Mouse (Mus musculus) forebrain, embryonic 16.5 days (tissue): Measurements from ENCODE around the gene Tsks. TPM values are rescaled to one million over a fixed set of nuclear protein-coding genes. Genes with fewer than 3 reads are reported as not detected.

Source experiments
- ATAC-seq: fragments of 200-750 bp; cut with Nextera tagmentation; 2 replicates; pipeline ENCODE4 v1.8.0; 2017; ENCODE audit warnings: mild to moderate bottlenecking, moderate library complexity
- H3K27ac ChIP-seq: fragments of 300-500 bp; sonication (generic); 2 replicates; pipeline ENCODE4 v1.5.1; 2014; ENCODE audit warnings: low read length, control low read depth
- H3K27me3 ChIP-seq: fragments of 300-500 bp; sonication (generic); replicated peaks from 2 replicates; pipeline ENCODE4 v1.6.1; 2014; ENCODE audit warnings: low read length; ENCODE audit not compliant: control insufficient read depth, insufficient read depth
- H3K36me3 ChIP-seq: fragments of 300-500 bp; sonication (generic); 2 replicates; pipeline ENCODE4 v1.6.1; 2014; ENCODE audit not compliant: control insufficient read depth, insufficient read depth
- H3K4me1 ChIP-seq: fragments of 300-500 bp; sonication (generic); replicated peaks from 2 replicates; pipeline ENCODE4 v1.6.1; 2014; ENCODE audit warnings: low read length; ENCODE audit not compliant: control insufficient read depth, insufficient read depth
- H3K4me2 ChIP-seq: fragments of 300-500 bp; sonication (generic); 2 replicates; pipeline ENCODE4 v1.6.1; 2014; ENCODE audit warnings: mild to moderate bottlenecking, low read length, control low read depth
- H3K4me3 ChIP-seq: fragments of 300-500 bp; sonication (generic); replicated peaks from 2 replicates; pipeline ENCODE4 v1.5.1; 2014; ENCODE audit warnings: mild to moderate bottlenecking, low read length, control low read depth
- H3K9ac ChIP-seq: fragments of 300-500 bp; sonication (generic); replicated peaks from 2 replicates; pipeline ENCODE4 v1.6.1; 2014; ENCODE audit warnings: low read depth, low read length, control low read depth
- H3K9me3 ChIP-seq: fragments of 300-500 bp; sonication (generic); 2 replicates; pipeline ENCODE4 v1.6.1; 2016; ENCODE audit warnings: low read length; ENCODE audit not compliant: control insufficient read depth
- WGBS: fragments of 180-500 bp; shearing (Covaris S2); extraction: QIAGEN DNeasy Blood & Tissue Kit; methylation state at CpG from one replicate; pipeline ENCODE4 v1.1.7; 2014; 5-methylcytosine and 5-hydroxymethylcytosine counted together
- polyA plus RNA-seq: library from polyadenylated mRNA; unstranded; fragments of >200 nt; fragmentation: Nextera tagmentation; extraction: Ambion mirVana; gene quantifications from 2 replicates; pipeline ENCODE4 v1.2.1, GENCODE M21; 2015

Gene Tsks
- polyA plus RNA-seq, 1 experiment from 2014 or later: 0.15 TPM

DNA sequence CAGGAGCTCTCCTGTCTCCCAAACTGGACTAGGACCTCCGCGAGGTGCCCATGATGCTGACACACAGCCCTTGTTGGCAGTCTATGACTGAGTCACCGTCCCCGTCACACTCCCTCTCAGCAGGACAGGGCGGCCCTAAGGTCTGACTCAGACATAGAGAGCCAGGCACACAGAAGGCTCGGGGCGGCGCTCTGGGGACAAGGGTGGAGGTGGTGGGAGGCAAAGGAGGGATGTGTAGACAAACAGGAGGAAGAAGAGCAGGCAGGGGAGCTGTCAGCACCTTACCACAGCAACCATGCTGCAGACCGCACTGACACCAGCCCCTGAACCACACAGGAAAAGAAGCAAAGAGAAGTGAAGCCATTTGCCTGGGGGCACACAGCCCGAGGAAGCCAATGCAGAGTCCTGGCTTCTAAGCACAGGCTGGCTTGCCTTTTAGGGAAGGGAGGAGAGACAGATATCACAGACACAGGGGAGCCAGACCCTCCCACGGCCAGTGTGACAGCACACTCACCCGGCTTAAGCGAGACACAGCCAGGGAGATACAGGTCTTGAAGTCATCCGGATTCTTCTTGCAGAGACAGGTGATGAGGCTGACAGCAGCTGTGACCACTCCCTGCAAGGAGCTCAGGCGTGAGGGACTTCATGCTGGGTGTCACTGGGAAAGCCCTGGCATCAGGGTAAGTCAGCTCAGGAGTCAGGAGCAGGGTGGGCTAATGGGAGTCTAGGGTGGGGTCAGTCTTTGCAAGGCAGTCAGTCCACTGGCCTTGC lies 34.1 kb upstream of the Tsks start:
- no peak overlapping the region for H3K4me3 ChIP-seq
- H3K36me3 ChIP-seq: peaks cover 39% of the 10 kb centered on the region
- no peak for ATAC-seq
- no peaks in the 10 kb centered on the region for H3K4me1 ChIP-seq
- 92% methylated on average over 15 of the region's 15 CpGs for WGBS
- no peak overlapping the region for H3K4me2 ChIP-seq
- no peaks in the 10 kb centered on the region for H3K9me3 ChIP-seq
- no peak overlapping the region for H3K9ac ChIP-seq
- no peaks in the 10 kb centered on the region for H3K27me3 ChIP-seq
- H3K27ac ChIP-seq: no peak overlapping the region

DNA sequence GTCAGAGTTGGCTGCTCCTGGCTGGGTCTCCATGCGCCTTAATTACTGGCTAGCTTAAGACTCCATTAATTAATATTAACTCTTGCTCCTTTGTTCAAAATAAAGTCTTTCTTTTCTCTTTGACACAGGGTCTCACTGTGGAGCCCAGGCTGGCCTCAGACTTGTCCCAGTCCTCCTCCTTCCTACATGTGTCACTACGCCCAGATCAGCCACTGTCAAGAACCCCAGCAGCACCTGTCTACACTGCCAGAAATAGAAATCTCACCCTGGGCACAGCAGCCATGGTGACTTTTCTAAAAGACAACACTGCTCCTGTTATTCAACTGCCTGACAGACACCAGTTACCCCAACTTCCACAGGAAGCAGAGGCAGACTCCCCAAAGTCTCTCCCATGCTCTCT lies 28.6 kb upstream of the Tsks start:
- ATAC-seq: no peak
- no peaks in the 10 kb centered on the region for H3K27me3 ChIP-seq
- peaks cover 12% of the 10 kb centered on the region for H3K36me3 ChIP-seq
- no peak overlapping the region for H3K4me2 ChIP-seq
- H3K27ac ChIP-seq: no peak overlapping the region
- no peak overlapping the region for H3K9ac ChIP-seq
- no peak overlapping the region for H3K4me3 ChIP-seq
- 54% methylated on average over 2 of the region's 2 CpGs for WGBS
- no peaks in the 10 kb centered on the region for H3K9me3 ChIP-seq
- no peaks in the 10 kb centered on the region for H3K4me1 ChIP-seq

DNA sequence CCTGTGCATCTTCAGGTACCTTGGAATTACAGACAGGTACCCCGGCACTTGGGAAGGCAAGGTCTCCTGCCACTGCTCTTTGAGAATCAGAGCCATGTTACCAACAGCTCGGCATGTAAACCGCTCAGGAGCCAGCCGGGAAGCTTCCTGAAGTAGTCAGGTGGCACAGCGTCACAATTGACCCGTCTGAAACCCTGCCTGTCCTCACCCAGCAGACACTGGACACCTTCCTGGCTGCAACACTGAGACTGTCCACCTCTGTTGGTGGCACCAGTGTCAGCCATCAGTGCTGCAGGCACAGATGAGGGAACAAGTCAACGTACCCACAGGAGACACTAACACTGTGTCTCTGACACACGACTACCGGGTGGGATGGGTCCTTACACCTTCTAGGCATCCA lies 27.7 kb upstream of the Tsks start:
- Histone ChIP-seq H3K4me3 (no peak overlapping the region), H3K27ac (no peak overlapping the region)
- whole genome bisulfite sequencing: 94% methylated on average over 9 of the region's 9 CpGs

DNA sequence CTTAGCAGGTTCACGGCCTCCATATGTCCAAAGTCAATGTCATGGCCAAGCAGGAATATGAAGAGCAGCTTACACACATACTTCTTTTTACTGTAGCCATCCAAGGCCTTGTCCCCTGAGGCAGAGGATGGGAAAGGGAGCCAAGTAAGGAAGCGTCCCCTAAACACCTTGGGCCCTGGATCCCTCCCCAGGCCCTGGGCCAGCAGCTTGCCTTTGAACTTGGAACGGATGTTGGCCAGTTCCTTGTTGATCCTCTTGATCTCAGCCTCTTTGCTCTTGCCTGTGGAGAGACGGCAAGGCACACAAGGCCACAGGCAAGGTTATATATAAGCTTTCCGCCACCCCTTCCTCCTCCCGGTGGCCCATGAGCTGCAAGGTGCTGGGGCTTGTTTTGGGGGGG lies 26.8 kb upstream of the Tsks start:
- 85% methylated on average over 6 of the region's 6 CpGs for WGBS

More for the DNA sequence above, 27.7 kb upstream of the Tsks start:
- Histone ChIP-seq H3K9me3 (no peaks in the 10 kb centered on the region), H3K36me3 (peaks cover 10% of the 10 kb centered on the region), H3K4me2 (no peak overlapping the region), H3K4me1 (no peaks in the 10 kb centered on the region), H3K27me3 (no peaks in the 10 kb centered on the region), H3K9ac (no peak overlapping the region)
- ATAC-seq: no peak

DNA sequence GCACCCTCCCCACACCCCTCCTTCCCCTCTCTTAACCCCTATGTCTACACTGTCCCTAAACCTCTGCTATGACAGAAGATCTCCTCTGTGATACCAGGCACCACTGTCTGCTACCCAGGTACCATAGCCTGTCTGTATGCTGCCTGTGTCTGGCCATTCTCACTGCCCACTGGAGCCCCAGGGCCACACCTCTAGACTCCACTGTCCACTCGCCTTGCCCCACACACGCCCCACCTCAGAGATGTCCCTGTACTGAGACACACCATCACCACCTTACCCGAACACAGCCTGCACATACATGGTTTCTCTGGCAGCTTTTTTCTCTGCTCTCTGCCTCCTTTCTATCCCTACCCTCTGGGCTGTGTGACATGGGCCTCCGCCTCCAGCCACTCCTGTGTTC lies 26.1 kb upstream of the Tsks start:
- no peaks in the 10 kb centered on the region for H3K27me3 ChIP-seq
- H3K9me3 ChIP-seq: no peaks in the 10 kb centered on the region
- H3K4me1 ChIP-seq: no peaks in the 10 kb centered on the region
- no peak overlapping the region for H3K27ac ChIP-seq
- no peak overlapping the region for H3K9ac ChIP-seq
- peaks cover 10% of the 10 kb centered on the region for H3K36me3 ChIP-seq
- no peak overlapping the region for H3K4me3 ChIP-seq
- WGBS: 95% methylated on average over 4 of the region's 4 CpGs
- no peak overlapping the region for H3K4me2 ChIP-seq
- no peak for ATAC-seq

More for the DNA sequence above, 26.8 kb upstream of the Tsks start:
- Histone ChIP-seq H3K4me2 (no peak overlapping the region), H3K4me1 (no peaks in the 10 kb centered on the region), H3K4me3 (no peak overlapping the region), H3K9me3 (no peaks in the 10 kb centered on the region), H3K9ac (no peak overlapping the region), H3K36me3 (peaks cover 10% of the 10 kb centered on the region), H3K27ac (no peak overlapping the region), H3K27me3 (no peaks in the 10 kb centered on the region)
- ATAC-seq: no peak

DNA sequence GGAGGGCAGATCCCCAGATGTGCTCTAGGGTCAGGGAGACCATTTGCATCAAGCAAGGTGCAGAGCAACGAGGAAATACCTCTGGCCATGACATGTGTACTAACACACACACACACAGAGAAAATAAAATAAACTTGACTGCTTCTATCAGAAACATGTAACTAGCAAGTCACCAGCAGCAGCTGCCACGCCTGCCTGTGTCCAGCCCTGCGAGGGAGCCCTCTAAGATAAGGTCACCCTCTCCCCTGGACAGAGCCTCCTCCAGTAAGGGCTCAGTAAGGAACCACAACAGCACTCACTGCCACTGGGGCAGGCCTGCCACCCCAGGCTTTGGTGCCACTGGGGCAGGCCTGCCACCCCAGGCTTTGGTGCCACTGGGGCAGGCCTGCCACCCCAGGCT lies 24.8 kb upstream of the Tsks start:
- no peak overlapping the region for H3K4me3 ChIP-seq
- no peaks in the 10 kb centered on the region for H3K9me3 ChIP-seq
- H3K27me3 ChIP-seq: no peaks in the 10 kb centered on the region
- WGBS: 82% methylated on average over 3 of the region's 3 CpGs
- peaks cover 6% of the 10 kb centered on the region; the same call in 1 of the 2 replicates for H3K36me3 ChIP-seq
- H3K9ac ChIP-seq: no peak overlapping the region
- H3K27ac ChIP-seq: no peak overlapping the region
- no peak for ATAC-seq
- H3K4me1 ChIP-seq: no peaks in the 10 kb centered on the region
- H3K4me2 ChIP-seq: no peak overlapping the region

DNA sequence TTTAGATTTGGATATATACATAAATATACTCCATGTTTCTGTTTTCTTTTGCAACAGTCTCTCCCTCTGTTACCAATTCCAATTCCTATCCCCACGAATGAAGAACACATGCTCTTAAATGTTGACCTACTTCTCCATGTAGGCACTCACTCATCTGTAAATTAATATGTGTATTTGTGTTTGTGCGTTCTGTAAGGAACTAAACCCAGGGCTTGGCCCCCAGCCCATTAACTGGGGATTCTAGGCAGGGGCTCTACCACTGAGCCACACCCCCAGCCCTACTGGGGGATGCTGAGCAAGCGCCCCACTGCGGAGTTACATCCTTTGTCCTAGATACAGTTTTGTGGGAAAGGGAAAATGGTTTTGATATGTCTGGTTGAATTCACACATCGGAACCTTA lies 23.9 kb upstream of the Tsks start:
- no peak overlapping the region for H3K27ac ChIP-seq
- no peak overlapping the region for H3K4me3 ChIP-seq
- no peaks in the 10 kb centered on the region for H3K9me3 ChIP-seq
- no peak overlapping the region for H3K9ac ChIP-seq
- H3K27me3 ChIP-seq: no peaks in the 10 kb centered on the region
- 66% methylated on average over 5 of the region's 5 CpGs for WGBS
- ATAC-seq: no peak
- no peak overlapping the region for H3K4me2 ChIP-seq
- H3K36me3 ChIP-seq: peaks cover 9% of the 10 kb centered on the region
- no peaks in the 10 kb centered on the region for H3K4me1 ChIP-seq

DNA sequence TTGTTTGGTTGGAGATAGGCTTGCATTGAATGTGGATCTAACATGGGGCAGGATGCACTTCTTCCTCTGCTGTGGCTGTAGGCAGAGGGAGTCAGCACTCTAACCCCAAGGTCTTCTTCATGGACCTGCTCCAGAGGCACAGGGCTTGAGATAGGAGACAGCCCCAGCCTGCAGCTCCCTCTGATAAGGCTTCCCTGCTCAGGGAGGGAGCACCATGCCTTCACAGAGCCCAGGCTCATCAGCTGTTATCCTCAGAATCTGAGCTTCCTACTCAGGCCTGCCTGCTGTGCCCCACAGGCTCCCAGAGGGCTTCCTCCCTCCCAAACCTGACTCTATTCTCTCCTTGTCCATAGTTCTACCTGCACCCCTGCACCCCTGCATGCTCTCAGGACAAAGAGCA lies 20.5 kb upstream of the Tsks start:
- Histone ChIP-seq H3K4me2 (no peak overlapping the region), H3K9me3 (no peaks in the 10 kb centered on the region), H3K36me3 (peaks cover 8% of the 10 kb centered on the region; the same call in 1 of the 2 replicates), H3K9ac (no peak overlapping the region), H3K27me3 (no peaks in the 10 kb centered on the region), H3K27ac (no peak overlapping the region), H3K4me3 (no peak overlapping the region), H3K4me1 (peaks cover 2% of the 10 kb centered on the region)
- no peak for ATAC-seq

DNA sequence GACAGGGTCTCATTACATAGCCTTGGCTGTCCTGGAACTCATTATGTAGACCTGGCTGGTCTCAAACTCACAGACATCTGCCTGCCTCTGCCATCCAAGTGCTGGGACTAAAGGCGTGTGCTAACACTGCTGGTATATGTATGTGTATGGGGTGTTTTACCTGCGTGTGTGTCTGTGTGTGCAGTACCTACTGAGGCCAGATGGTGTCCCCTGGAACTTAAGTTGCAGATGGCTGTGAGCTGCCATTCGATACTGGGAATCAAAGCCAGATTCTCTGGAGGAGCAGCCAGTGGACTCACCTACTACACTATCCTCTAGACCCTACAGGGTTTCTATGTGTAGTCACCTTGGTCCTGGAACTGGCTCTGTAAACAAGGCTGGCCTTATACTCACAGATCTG lies 17.5 kb upstream of the Tsks start:
- WGBS: 71% methylated on average over 3 of the region's 3 CpGs
- no peak overlapping the region for H3K27ac ChIP-seq

DNA sequence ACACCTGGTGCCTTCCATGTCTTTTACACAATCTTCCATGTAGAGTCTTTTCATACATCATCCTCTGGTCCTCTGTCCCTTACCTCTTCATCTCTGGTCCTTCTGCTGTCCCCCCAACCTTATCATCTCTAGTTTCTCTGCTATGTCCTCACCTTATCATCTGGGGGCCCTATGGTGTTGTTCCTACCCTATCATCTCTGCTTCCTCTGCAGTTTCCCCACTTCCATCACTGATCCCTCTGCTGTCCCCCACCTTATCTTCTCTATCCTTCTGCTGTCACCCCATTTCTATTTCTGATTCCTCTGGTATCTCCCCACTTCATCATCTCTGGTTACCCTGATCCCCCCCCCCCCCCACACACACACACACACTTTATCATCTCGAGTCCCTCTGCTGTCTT lies 14.4 kb upstream of the Tsks start:
- ATAC-seq: no peak
- H3K36me3 ChIP-seq: peaks cover 6% of the 10 kb centered on the region; the same call in 1 of the 2 replicates
- no peak overlapping the region for H3K27ac ChIP-seq
- H3K9ac ChIP-seq: peak overlapping the region; percentile 86
- H3K9me3 ChIP-seq: no peaks in the 10 kb centered on the region
- 0% methylated on average over 1 of the region's 1 CpGs for whole genome bisulfite sequencing
- H3K27me3 ChIP-seq: no peaks in the 10 kb centered on the region
- peaks cover 19% of the 10 kb centered on the region for H3K4me1 ChIP-seq
- H3K4me3 ChIP-seq: peak overlapping the region; percentile 73
- H3K4me2 ChIP-seq: peak overlapping the region; percentile 75

More for the DNA sequence above, 17.5 kb upstream of the Tsks start:
- no peak overlapping the region for H3K4me2 ChIP-seq
- peaks cover 8% of the 10 kb centered on the region; the same call in 1 of the 2 replicates for H3K36me3 ChIP-seq
- no peak overlapping the region for H3K9ac ChIP-seq
- no peaks in the 10 kb centered on the region for H3K27me3 ChIP-seq
- peaks cover 18% of the 10 kb centered on the region for H3K4me1 ChIP-seq
- H3K4me3 ChIP-seq: no peak overlapping the region
- no peak for ATAC-seq
- H3K9me3 ChIP-seq: no peaks in the 10 kb centered on the region
